Mouse (Mus musculus): ENCODE measurements around the gene 3830406C13Rik. TPM values are rescaled to one million over a fixed set of nuclear protein-coding genes. Genes with fewer than 3 reads are reported as not detected.
"Not testable (repeated sequence)": the region's sequence is repeated elsewhere in the genome, so short reads cannot be mapped to it uniquely, and the experiment has no call there.

3830406C13Rik gene
- total RNA-seq (2021) (10 to 100 TPM; 39.6 to 47.0 TPM), polyA plus RNA-seq (2012; rRNA removed) (2.1 and 2.2 TPM in 2 replicates)
- long read RNA-seq, transcript 3830406C13Rik-202 (5 exons, 2,452 nt): major isoform, 7 of 24 reads
- long read RNA-seq, transcript 3830406C13Rik-206 (5 exons, 2,292 nt): minor isoform, 6 of 24 reads
- long read RNA-seq, partial matches to known transcripts: 1 of 24 reads
- long read RNA-seq, other reads (novel, unspliced or antisense): 8 of 24 reads

DNA sequence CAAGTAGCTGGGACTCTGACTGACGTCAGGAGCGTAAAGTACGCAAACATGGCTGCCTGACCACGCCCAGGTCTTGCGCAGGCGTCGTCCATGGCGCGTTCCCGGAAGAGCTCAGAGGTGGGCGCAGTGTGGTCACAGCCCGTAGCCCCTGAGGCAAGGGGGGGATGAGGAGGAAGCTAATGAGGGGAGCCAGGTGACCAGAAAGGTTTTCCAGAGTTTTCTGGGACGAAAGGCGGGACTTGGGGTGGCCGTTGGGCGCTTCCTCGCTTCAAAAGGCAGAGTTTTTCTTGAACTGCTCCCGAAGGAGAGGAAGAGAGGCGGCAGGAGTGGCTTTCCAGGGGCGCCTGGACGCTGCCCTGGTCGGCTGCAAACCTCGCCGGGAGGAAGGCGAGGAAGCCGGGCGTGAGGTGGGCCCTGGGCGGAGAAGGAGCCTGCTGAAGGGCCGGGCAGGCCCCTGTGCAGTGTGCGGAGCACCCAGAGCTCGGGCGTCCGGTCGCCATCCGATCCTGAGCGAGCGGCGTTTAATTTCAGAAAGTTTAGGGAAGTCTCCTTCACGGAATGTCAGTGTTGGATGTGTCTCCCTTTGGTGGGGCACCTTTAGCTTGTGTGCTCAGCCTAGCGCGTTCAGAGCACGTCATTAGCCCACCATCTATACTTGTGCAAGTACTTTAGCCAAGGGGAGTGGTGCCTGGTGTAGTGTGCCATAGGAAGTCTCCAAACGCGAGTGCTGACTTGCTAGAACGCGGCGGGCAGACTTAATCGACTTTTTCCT lies at the start of gene 3830406C13Rik:
Gene 3830406C13Rik (plus strand): TSS at position 33 of the 772 bp plus-strand sequence.
- DNase-seq: peak; percentile 89

- no peak for DNase-seq
Observed at GRCm38 (mm10) chr14:12243726-12244125, 40.2 kb upstream of the 3830406C13Rik start.

- no peak for DNase-seq
Observed at GRCm38 (mm10) chr14:12276031-12276430, 7.9 kb upstream of the 3830406C13Rik start.

- no peak for DNase-seq
Observed at GRCm38 (mm10) chr14:12283641-12284040, 332 bp upstream of the 3830406C13Rik start, which contains the start of gene Gm49355. Gm49355 (plus strand) TSS chr14:12283976.

GRCm38 (mm10) chr14:12289747-12290146 lies 5.8 kb downstream of the 3830406C13Rik start:
- not testable (repeated sequence) for DNase-seq

DNA sequence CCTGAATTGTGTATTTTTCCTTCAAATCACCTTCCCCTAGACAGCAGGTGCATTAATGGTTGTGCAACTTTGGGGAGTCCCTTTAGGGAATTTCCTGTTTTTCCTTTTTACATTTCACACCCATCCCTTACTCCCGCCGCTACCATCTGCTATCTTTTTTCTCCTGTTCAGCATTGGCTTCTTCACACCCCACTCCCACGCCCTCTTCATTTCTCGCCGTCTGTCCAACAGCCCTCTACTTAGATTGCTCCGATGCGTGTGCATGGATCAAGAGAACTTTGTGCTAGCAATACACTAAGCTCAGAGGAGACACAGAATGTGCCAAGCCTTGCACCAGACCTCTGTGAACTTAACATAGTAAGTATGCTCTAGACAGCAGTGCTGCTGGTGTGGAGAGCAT lies 12.4 kb downstream of the 3830406C13Rik start:
- no peak for DNase-seq

DNA sequence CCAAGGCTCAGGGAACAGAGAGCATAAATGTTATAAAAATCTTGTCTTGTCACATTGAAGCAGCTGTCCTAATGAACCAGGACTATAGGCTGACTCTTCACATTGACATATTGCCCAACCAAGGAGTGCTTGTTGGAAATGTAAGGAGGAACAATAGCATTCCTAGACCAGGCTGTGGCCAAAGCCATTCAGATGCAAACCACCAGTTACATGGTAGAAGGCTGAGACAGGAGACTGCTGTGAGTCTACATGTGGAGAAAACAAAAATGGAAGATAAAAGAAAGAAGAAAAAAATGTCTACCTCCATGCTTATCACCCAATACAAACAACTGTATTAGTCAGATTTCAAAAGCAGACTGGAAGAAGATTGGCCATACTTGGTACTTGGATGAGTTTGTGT lies 15.2 kb downstream of the 3830406C13Rik start:
- DNase-seq: no peak

GRCm38 (mm10) chr14:12299654-12300053 lies 15.7 kb downstream of the 3830406C13Rik start:
- DNase-seq: no peak

GRCm38 (mm10) chr14:12300275-12300674 lies 16.3 kb downstream of the 3830406C13Rik start:
- DNase-seq: no peak

GRCm38 (mm10) chr14:12300677-12301076 lies 16.7 kb downstream of the 3830406C13Rik start:
- no peak for DNase-seq

GRCm38 (mm10) chr14:12303106-12303505 lies 19.1 kb downstream of the 3830406C13Rik start:
- no peak for DNase-seq

- DNase-seq: no peak
Observed at GRCm38 (mm10) chr14:12333622-12334021, 49.6 kb downstream of the 3830406C13Rik start.

DNA sequence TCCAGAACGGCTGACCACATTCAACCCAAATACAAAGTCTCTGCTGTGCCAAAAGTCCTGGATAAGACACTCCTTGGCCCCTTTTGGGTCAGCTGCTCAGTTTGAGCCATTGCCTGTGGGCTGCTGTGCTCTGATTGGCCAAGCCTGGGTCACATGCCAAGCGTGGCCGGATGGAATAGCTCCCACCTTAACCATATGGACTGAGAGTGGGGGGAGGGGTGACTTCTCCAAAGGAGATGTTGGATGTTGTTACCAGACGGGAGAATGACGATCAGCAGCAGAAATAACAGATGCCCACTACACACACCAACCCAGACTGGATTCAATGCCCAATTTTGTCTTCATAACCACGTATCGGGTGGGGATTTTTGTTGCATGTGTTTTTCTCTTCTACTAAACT lies 51.0 kb downstream of the 3830406C13Rik start:
- DNase-seq: no peak

DNA sequence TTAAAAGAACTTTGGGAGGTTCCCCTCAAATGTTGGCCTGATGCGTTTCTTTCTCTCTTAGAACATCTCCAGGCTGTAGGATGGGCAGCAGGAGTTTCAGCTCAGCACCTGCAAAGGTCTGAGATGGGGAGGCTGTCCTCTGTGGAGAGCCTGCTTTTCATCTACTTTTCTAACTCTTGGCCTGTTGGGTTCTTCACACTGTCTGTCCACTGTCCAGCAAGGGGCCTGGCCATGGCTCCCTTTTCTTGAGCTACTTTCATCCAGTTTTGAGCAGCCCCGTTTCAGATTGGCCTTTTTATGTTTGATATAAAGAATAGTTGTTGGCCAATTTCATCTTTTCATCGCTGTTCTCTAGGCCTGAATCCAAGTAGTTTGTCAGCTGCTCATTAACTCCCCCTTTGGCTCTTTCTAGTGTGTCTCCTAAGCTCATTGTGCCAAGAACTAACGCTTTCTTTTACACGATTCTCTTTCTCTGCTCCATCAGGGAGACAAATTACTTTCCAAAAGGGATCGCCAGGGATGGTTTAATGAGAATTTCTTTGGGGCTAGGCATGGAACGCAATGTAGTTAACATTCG lies 53.5 kb downstream of the 3830406C13Rik start:
- DNase-seq: no peak

GRCm38 (mm10) chr14:12337998-12338809 lies 54.2 kb downstream of the 3830406C13Rik start:
- DNase-seq: no peak

DNA sequence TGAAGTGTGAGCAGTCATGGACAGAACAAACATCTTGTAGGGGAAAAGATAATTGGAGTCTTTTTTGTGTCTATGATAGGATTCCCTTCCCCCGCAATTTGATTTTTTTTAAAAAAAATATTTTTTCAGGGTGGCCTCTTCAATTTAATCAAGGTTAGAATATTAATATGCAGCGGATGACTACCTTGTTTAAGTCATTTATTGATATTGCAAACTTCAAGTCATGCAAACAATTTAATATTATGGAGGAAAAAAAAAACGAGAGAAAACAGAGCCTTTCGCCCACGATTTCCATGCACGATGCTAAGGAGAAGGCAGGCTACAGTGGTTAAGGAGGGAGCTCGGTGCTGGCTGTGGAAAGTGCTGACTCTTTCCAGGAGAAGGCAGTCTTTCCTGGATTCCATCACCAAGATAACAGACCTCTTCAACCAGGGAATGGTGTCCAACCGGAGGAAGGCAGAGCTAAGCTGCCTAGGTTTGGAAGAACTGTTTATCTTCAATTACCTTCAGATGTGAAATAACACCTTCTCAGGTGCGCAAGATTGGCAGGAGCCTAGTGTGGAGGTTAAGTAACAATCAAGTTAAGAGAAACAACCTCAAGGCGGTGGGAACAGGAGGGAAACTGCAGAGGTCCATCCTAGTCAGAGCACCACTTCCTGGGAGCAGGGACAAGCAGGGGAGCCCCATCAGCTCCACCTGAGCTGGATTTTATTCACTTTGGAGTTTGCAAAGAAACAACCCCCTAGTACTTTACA lies 55.0 kb downstream of the 3830406C13Rik start:
- DNase-seq: no peak

DNA sequence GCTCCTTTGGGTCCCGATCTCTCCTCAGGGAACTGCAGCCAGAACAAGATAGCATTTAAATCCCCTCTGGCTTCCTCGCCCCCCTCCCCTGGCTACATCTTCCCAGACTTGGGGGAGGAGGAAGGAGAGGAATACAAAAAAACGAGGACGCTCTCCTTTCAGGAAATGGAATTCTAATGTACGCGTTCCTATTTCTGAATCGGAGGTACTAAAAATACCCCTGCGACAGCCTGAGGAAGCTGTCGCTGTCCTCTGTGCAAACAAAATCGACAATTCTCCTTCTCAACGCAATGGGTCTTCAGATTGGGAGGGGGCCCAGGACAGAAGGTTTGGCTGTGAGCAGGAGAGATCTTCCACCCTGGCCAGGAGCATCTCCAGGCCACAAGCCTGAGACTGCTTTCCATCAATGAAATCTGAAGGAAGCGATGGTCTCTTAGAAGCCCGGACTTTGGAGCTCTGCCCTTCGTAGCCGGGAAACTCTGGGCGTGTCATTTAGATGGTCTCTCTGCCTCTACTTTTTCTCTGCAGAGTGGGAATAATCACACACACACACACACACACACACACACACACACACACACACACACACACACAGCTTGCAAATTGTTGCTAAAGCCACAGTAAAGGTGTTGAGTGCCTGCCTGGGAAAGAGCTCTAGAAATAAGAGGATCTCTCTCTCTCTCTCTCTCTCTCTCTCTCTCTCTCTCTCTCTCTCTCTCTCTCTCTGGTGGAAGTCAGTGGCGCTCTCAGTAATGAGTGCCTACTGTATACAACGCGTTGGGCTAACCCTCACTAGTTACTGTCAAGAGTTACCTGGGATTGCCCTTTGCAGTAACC lies 56.5 kb downstream of the 3830406C13Rik start:
- no peak for DNase-seq

- peak; percentile 54 for DNase-seq
Observed at GRCm38 (mm10) chr14:12341075-12341788, 57.3 kb downstream of the 3830406C13Rik start.

- no peak for DNase-seq
Observed at GRCm38 (mm10) chr14:12341789-12342457, 58.0 kb downstream of the 3830406C13Rik start.
